Mouse (Mus musculus) myocyte (in vitro differentiated cells): ENCODE measurements around the gene Foxc1. TPM values are rescaled to one million over a fixed set of nuclear protein-coding genes. Genes with fewer than 3 reads are reported as not detected.

ENCODE experiments used
- H3K27me3 ChIP-seq: one replicate; pipeline ENCODE4 v1.6.1; 2011; ENCODE audit not compliant: control insufficient read depth, insufficient read depth, insufficient read length
- H3K36me3 ChIP-seq: one replicate; pipeline ENCODE4 v1.6.1; 2011; ENCODE audit not compliant: control insufficient read depth, insufficient read depth
- H3K4me2 ChIP-seq: one replicate; pipeline ENCODE4 v1.6.1; 2011; ENCODE audit warnings: low read depth, control low read depth
- H3K4me3 ChIP-seq: one replicate; pipeline ENCODE4 v1.5.1; 2011; ENCODE audit warnings: mild to moderate bottlenecking, control low read depth, moderate library complexity
- H3K79me2 ChIP-seq: one replicate; pipeline ENCODE4 v1.6.1; 2011; ENCODE audit not compliant: control insufficient read depth, insufficient read depth
- H3ac ChIP-seq: one replicate; pipeline ENCODE4 v1.6.1; 2011; ENCODE audit not compliant: control insufficient read depth, insufficient read length
- CEBPB ChIP-seq: IDR thresholded peaks from 2 replicates; pipeline ENCODE4 v1.6.1; 2011; ENCODE audit warnings: mild to moderate bottlenecking, moderate library complexity; ENCODE audit not compliant: poor library complexity, insufficient read depth, severe bottlenecking
- E2F4 ChIP-seq: IDR thresholded peaks from one replicate; pipeline ENCODE4 v1.6.1; 2011; ENCODE audit warnings: mild to moderate bottlenecking, control low read depth, moderate library complexity; ENCODE audit not compliant: insufficient read depth
- MAX ChIP-seq: IDR thresholded peaks from one replicate; pipeline ENCODE4 v1.6.1; 2011; ENCODE audit warnings: low read depth, mild to moderate bottlenecking, control low read depth
- MYOD1 ChIP-seq, 3 experiments: IDR thresholded peaks; one replicate each; pipeline ENCODE4 v1.6.1; 2011; ENCODE audit warnings: control low read depth in 2 of 3, low read depth in 2 of 3, mild to moderate bottlenecking in 2 of 3, moderate library complexity in 1 of 3; ENCODE audit not compliant: insufficient read length in 2 of 3, control insufficient read depth in 1 of 3
- MYOG ChIP-seq, 3 experiments: IDR thresholded peaks; one replicate each; pipeline ENCODE4 v1.6.1; 2011; ENCODE audit warnings: control low read depth in 2 of 3, low read depth in 2 of 3, mild to moderate bottlenecking in 2 of 3; ENCODE audit not compliant: insufficient read length in 2 of 3, control insufficient read depth in 1 of 3, insufficient read depth in 1 of 3
- POLR2A ChIP-seq: IDR thresholded peaks from one replicate; pipeline ENCODE4 v1.6.1; 2011; ENCODE audit warnings: low read depth, mild to moderate bottlenecking, control low read depth, moderate library complexity; ENCODE audit not compliant: insufficient read length
- POLR2AphosphoS2 ChIP-seq: IDR thresholded peaks from one replicate; pipeline ENCODE4 v1.6.1; 2011; ENCODE audit warnings: low read depth, control low read depth; ENCODE audit not compliant: insufficient read length
- REST ChIP-seq: IDR thresholded peaks from one replicate; pipeline ENCODE4 v1.6.1; 2011; ENCODE audit warnings: mild to moderate bottlenecking, control low read depth, moderate library complexity; ENCODE audit not compliant: insufficient read depth, insufficient read length
- SRF ChIP-seq: IDR thresholded peaks from one replicate; pipeline ENCODE4 v1.6.1; 2011; ENCODE audit warnings: low read depth; ENCODE audit not compliant: control insufficient read depth, insufficient read length
- TCF12 ChIP-seq: IDR thresholded peaks from one replicate; pipeline ENCODE4 v1.6.1; 2011; ENCODE audit warnings: mild to moderate bottlenecking, control low read depth; ENCODE audit not compliant: poor library complexity, insufficient read depth, severe bottlenecking
- TCF3 ChIP-seq: IDR thresholded peaks from one replicate; pipeline ENCODE4 v1.6.1; 2011; ENCODE audit warnings: low read depth, control low read depth; ENCODE audit not compliant: insufficient read length
- USF1 ChIP-seq: IDR thresholded peaks from one replicate; pipeline ENCODE4 v1.6.1; 2011; ENCODE audit warnings: low read depth, mild to moderate bottlenecking, control low read depth, moderate library complexity
- polyA plus RNA-seq: library from polyadenylated mRNA; unstranded; fragments of >200 nt; fragmentation: generic; extraction: Trizol; gene quantifications from one replicate; pipeline ENCODE4 v1.2.1, GENCODE M21; 2012; ENCODE audit warnings: missing spikeins

Gene Foxc1
- polyA plus RNA-seq, 1 experiment, result 3.4 TPM

DNA sequence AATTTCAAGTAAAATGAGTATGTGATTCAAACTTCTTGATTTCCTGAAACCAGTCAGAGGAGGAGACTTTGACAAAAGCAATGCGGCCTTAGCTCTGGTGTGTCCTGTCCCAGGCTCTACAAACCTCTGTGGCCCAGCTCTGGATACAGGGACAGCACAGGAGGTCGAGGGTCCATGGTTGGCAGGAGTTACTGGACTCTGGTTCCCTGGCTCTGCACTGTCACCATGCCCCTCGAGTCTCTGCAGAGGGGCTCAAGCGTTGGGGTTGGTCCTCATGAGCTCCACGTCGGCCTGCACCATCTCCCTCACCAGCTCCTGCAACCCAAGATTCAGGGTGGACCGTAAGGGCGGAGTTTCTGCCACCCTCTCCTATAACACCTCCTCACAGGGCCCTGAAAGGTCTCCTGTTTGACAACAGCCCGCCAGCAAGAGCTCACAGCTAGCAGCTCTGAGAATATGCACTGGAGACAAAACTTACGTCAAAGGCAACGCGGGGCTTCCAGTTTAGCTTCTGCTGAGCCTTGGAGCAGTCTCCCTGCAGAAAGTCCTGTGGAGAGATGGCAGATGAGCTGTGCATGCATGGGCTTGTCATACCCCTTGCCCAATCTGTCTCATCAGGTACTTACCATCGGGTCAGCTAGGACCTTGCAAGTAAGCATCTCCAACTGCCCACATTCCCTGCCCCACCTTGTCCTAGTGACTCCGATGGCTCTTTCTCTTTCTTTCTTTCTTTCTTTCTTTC, 13.4 kb downstream of the Foxc1 start:
- H3K27me3 ChIP-seq, result no peaks in the 10 kb centered on the region
- peak overlapping the region; percentile 42 for H3K4me2 ChIP-seq
- no peaks in the 10 kb centered on the region for H3K79me2 ChIP-seq
- H3K4me3 ChIP-seq, result no peak overlapping the region
- TF ChIP-seq MYOG (IDR thresholded peaks at IDR 0.05; ENCODE audit: control insufficient read depth in 1 of 3, insufficient read depth in 1 of 3, insufficient read length in 2 of 3, low read depth in 2 of 3), result no peak
- TF ChIP-seq CEBPB, result no peak
- TF ChIP-seq POLR2AphosphoS2, result no peak
- no peak for TF ChIP-seq USF1
- TF ChIP-seq E2F4, result no peak
- no peak for TF ChIP-seq TCF12
- no peak for TF ChIP-seq REST
- no peak for TF ChIP-seq MYOD1 (IDR thresholded peaks at IDR 0.05; ENCODE audit: control insufficient read depth in 1 of 3, insufficient read length in 2 of 3, low read depth in 2 of 3)
- no peak for TF ChIP-seq TCF3
- no peak for TF ChIP-seq MAX
- no peak for TF ChIP-seq POLR2A
- TF ChIP-seq SRF, result no peak
- no peak overlapping the region for H3ac ChIP-seq
- no peaks in the 10 kb centered on the region for H3K36me3 ChIP-seq

DNA sequence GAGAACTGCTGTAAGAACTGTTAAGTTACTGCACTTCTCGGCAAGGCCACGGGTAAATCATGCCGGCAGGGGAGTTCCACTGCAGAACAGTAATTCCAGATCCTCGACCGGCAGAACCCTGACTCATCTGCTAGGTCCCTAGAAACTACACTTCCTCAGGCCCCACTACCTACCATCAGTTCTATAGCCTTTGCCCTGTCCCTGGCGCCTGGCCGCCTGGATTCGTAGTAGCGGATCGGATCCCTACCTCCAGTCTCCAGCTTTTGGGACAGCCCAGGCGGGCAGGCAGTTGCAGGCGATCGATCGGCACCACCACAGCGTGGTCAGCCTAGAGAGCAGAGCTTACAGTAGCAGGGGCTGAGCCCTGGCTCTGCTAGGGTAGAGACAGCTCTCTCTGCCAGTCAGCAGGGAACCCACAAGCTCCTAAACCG, 14.2 kb downstream of the Foxc1 start:
- no peak overlapping the region for H3K4me3 ChIP-seq
- TF ChIP-seq REST (no peak), CEBPB (no peak), POLR2A (peak; percentile 40), SRF (no peak)
- H3ac ChIP-seq, result no peak overlapping the region
- no peaks in the 10 kb centered on the region for H3K27me3 ChIP-seq
- no peak overlapping the region for H3K4me2 ChIP-seq
- no peaks in the 10 kb centered on the region for H3K36me3 ChIP-seq
- no peaks in the 10 kb centered on the region for H3K79me2 ChIP-seq

GRCm38 (mm10) chr13:31821050-31821449, 14.6 kb downstream of the Foxc1 start:
- Histone ChIP-seq H3K27me3 (no peaks in the 10 kb centered on the region), H3K36me3 (no peaks in the 10 kb centered on the region), H3K4me3 (no peak overlapping the region), H3K79me2 (no peaks in the 10 kb centered on the region), H3K4me2 (peak overlapping the region; percentile 32), H3ac (no peak overlapping the region)
- TF ChIP-seq TCF12 (no peak), TCF3 (no peak), POLR2A (no peak), SRF (no peak), REST (no peak), POLR2AphosphoS2 (no peak), MYOG (IDR thresholded peaks at IDR 0.05; ENCODE audit: control insufficient read depth in 1 of 3, insufficient read depth in 1 of 3, insufficient read length in 2 of 3, low read depth in 2 of 3) (no peak), MYOD1 (IDR thresholded peaks at IDR 0.05; ENCODE audit: control insufficient read depth in 1 of 3, insufficient read length in 2 of 3, low read depth in 2 of 3) (no peak), CEBPB (no peak), USF1 (no peak), MAX (no peak), E2F4 (no peak)

- H3K27me3 ChIP-seq, result no peaks in the 10 kb centered on the region
- H3K79me2 ChIP-seq, result no peaks in the 10 kb centered on the region
- TF ChIP-seq SRF, result no peak
- TF ChIP-seq POLR2A, result no peak
- TF ChIP-seq TCF3, result no peak
- no peak for TF ChIP-seq MYOD1 (IDR thresholded peaks at IDR 0.05; ENCODE audit: control insufficient read depth in 1 of 3, insufficient read length in 2 of 3, low read depth in 2 of 3)
- no peak for TF ChIP-seq REST
- TF ChIP-seq USF1, result no peak
- no peak for TF ChIP-seq POLR2AphosphoS2
- TF ChIP-seq CEBPB, result no peak
- no peak for TF ChIP-seq MAX
- TF ChIP-seq E2F4, result no peak
- no peak for TF ChIP-seq MYOG (IDR thresholded peaks at IDR 0.05; ENCODE audit: control insufficient read depth in 1 of 3, insufficient read depth in 1 of 3, insufficient read length in 2 of 3, low read depth in 2 of 3)
- TF ChIP-seq TCF12, result no peak
These were observed 16.9 kb downstream of the Foxc1 start for GRCm38 (mm10) chr13:31823316-31823715.

DNA sequence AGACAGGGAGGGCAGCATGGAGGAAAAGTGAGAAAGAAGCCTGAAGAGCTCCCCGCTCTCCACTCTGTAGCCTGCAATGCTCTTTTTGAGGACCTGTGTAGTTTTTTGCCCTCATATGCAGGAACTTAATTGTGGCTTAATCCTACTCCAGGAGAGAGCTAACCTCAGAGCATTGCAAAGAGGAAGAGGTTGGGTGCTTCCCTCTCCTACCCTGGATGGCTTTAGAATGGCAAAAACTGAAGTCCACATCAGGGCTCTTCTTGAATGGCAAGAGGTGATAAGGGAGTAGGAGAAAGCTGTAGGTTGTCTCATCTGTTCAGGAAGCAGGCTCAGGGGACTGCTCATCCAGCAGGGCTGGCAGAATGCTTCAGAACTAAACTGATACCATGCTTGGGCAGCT, 18.7 kb downstream of the Foxc1 start:
- Histone ChIP-seq H3K79me2 (no peaks in the 10 kb centered on the region), H3K4me3 (no peak overlapping the region), H3ac (no peak overlapping the region), H3K27me3 (no peaks in the 10 kb centered on the region), H3K36me3 (no peaks in the 10 kb centered on the region), H3K4me2 (no peak overlapping the region)
- TF ChIP-seq CEBPB (no peak), POLR2A (no peak), E2F4 (no peak), MAX (no peak), MYOG (IDR thresholded peaks at IDR 0.05; ENCODE audit: control insufficient read depth in 1 of 3, insufficient read depth in 1 of 3, insufficient read length in 2 of 3, low read depth in 2 of 3) (no peak), USF1 (no peak), POLR2AphosphoS2 (no peak), SRF (no peak), TCF12 (no peak), TCF3 (no peak), REST (no peak), MYOD1 (IDR thresholded peaks at IDR 0.05; ENCODE audit: control insufficient read depth in 1 of 3, insufficient read length in 2 of 3, low read depth in 2 of 3) (no peak)

More at GRCm38 (mm10) chr13:31823316-31823715, 16.9 kb downstream of the Foxc1 start:
- Histone ChIP-seq H3K4me2 (no peak overlapping the region), H3ac (no peak overlapping the region), H3K4me3 (no peak overlapping the region), H3K36me3 (no peaks in the 10 kb centered on the region)
